Mouse (Mus musculus): ENCODE measurements around the gene Zranb3. TPM values are rescaled to one million over a fixed set of nuclear protein-coding genes. Genes with fewer than 3 reads are reported as not detected.
"Not testable (repeated sequence)": the region's sequence is repeated elsewhere in the genome, so short reads cannot be mapped to it uniquely, and the experiment has no call there.

Gene Zranb3
- total RNA-seq, 1 experiment from 2014 or later = 6.0 TPM

DNA sequence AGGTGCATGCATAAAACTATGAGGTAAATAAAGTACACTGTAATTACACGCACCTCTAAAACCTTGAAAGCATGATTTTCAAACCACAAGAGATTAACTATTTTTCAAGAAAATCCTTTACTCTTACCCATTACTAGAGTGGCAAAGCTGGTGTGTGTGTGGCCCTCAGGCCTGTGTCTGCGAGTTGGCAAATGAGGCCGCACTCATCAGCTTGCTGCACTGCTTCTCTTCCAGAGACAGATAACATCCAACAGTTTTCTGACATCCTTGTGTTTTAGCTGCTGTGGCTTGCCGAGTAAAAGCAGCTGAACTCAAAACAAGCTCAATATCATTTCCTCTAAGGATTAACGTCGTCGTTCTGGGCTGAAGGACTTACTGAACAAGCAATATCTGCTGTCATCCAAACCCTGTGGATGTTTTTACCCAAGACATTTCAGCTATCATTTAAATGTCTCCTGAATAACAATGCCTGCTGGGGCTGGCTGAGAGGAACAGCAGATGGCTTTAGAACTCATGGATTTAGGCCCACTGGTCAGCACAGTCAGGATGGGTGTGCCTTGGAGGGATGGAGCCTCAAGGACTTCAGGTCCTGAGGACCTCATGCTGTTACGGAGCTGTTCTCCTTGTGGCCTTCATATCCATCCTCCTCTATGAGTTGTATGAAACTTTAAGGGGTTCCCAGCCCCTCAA lies 42.0 kb downstream of the Zranb3 start:
- no peak for DNase-seq

- DNase-seq = no peak
These were observed 44.2 kb downstream of the Zranb3 start for GRCm38 (mm10) chr1:128058625-128059024.

DNA sequence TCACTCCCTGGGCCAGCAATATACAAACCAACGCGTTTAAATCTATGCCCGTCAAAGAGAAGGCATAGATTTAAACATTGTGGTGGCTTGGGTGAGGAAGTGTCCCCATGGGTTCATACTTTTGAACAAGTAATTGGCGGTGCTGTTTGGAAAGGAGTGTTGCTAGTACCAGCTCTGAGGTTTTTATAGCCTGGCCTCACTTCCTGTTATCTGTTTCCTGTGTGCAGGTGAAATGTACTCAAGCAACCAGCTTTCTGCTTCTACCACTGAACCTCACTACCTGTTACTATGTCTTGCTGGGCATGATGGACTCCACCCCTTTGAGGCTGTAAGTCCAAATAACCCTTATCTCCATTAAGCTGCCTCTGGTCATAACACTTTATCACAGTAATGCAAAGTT lies 45.6 kb downstream of the Zranb3 start:
- DNase-seq = no peak

GRCm38 (mm10) chr1:128046920-128047319 lies 55.9 kb downstream of the Zranb3 start:
- DNase-seq = no peak

DNA sequence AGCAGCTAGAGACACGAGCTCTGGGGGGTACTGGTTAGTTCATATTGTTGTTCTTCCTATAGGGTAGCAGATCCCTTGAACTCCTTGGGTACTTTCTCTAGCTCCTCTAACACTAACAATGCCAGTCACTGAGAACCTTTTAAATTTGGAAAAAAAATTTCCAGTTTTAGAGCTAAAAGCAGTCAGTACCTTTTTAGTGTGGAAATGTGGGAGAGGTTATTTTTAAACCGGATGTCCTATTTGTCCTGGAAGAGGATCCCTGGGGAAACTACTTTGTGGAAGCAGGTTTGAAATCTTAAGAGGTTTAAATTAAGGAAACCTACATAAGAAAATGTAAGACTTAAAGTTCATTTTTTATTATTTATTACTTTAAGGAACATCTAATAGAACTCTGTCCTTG lies 56.4 kb downstream of the Zranb3 start:
- DNase-seq = no peak

DNA sequence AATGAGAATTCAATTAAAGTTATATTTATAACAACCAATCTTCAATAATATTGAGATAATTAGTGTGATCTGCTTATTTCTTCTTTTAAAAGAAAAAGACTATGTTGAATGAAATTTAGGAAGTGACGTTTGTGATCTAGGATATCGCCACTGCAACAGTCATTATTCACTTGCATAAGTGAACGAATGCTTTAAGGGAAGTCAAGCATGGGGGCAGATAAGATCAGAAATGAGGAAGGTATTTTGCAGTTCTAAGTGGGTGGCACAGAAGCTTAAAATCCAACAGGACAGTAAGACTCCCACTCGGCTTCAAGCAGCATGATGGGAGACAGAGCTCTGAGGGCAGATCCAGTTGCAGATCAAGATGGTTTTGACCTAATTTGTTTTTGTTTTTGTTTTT lies 58.7 kb downstream of the Zranb3 start:
- no peak for DNase-seq

GRCm38 (mm10) chr1:128036296-128036695 lies 66.6 kb downstream of the Zranb3 start:
- DNase-seq = peak; percentile 37

DNA sequence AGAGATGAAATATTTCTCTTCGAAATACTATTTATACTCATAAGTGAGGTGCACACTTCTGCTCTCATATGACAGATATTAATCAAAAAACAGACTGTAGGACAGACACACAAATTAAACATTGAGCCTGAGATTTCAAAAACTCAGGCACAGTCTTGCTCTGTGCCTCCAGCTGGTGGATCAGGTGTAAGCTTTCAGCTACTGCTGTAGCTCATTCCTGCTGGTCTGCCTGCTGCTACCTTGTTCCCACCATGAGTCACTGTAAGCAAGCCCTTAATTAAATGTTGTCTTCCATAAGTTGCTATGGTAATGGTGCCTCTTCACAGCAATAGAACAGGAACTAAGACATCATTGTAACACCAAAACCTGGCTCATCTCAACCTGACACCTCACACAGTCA lies 70.7 kb downstream of the Zranb3 start:
- no peak for DNase-seq

GRCm38 (mm10) chr1:128031524-128031923 lies 71.3 kb downstream of the Zranb3 start:
- DNase-seq = no peak

DNA sequence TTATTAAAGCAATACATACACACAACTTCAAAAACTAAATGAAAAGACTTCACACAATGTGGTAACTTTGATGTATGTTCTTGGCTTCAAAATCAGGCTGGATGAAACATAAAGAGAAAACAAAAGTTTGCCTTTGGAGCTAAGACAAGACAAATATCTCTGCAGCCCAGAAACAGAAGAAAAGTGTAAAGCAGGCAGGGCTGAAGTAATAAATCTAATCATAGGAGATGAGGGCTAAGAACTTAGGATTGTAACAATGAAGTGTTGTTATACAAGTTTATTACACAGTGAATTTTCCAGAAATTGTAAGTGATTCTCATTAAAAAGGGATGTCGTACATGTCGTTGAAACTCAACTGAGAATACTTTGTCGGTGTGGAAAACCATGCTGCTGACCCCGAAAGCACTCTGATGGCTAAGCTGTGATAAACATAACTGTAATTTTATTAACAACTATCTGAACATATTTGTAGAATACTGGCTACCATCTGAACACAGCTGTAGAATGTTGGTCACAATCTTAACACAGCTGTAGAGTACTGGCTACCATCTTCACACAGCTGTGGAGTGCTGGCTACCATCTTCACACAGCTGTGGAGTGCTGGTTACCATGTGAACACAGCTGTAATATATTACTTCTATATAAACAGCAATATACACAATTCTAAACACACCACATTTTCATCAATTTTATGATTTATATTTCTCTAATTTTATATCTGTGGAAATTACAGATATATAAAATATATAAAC lies 78.3 kb downstream of the Zranb3 start:
- no peak for DNase-seq

- DNase-seq = no peak
These were observed 82.7 kb downstream of the Zranb3 start for GRCm38 (mm10) chr1:128020001-128020770.

GRCm38 (mm10) chr1:128016035-128016492 lies 86.8 kb downstream of the Zranb3 start:
- DNase-seq = no peak

DNA sequence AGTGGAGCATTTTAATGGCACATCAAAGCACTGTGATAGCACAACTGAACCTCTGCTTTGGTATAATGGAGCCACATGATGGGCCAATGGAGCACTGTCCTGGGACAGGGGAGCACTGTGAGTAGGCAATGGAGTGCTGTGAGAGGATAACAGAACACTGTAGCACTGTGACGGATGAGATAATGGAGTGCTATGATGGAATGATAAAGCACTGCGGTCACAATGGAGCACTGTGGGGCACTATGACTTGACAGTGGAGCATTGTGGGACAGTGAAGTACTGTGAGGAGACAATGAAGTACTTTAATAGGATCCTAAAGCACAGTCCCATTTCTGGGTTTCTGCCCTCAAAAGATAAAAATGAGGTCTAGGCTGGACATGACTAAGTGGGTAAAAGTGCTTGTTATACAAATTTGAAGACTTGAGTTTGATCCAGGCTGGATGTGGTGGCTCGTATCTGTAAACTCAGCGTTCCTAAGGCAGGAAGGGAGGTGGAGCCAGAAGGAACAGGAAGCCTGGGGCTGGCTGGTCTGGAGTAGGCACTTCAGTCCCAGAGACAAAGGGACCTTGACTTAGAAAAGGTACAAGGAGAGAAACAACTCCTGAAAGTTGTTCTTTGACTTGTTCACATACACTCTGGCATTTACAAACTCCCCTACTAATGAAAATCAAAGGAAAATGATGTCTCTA lies 89.0 kb downstream of the Zranb3 start:
- DNase-seq = no peak

DNA sequence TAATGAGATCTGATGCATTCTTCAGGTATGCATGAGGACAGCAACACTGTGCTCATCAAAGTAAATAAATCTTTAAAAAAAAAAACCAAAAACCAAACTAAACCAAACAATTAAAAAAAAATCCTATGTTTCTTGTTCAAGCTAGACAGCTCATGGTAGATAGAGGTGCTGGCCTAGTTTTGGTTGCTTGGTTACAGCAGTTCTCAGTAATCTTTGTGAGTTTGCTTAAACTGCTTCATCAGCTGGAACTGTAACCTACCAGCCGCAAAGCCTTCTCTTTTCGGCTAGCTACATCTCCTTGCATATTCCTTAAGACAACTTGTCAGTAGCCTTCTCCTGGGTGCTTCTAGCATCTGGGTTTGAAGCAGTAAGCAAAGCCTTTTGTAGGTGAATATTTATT lies 93.1 kb downstream of the Zranb3 start:
- no peak for DNase-seq

GRCm38 (mm10) chr1:128006042-128006600 lies 96.7 kb downstream of the Zranb3 start:
- DNase-seq = not testable (repeated sequence)

DNA sequence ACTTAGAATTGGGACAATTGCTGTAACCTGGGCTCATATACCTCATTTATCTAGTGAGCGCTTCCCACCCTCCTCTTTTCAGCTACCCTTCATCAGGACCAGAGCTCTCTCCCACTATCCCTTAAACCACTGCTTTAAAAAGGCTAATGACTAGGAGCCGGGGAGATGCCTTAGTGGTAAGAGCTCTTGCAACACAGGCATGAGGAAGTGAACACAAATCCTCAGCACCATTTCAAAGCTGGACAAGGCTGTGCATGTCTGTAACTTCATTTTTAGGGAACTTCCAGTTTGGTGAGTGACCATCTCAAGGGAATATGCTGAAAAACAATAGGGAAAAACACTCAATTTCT lies 98.5 kb downstream of the Zranb3 start:
- DNase-seq = no peak

GRCm38 (mm10) chr1:128003712-128004370 lies 99.0 kb downstream of the Zranb3 start:
- DNase-seq = no peak

DNA sequence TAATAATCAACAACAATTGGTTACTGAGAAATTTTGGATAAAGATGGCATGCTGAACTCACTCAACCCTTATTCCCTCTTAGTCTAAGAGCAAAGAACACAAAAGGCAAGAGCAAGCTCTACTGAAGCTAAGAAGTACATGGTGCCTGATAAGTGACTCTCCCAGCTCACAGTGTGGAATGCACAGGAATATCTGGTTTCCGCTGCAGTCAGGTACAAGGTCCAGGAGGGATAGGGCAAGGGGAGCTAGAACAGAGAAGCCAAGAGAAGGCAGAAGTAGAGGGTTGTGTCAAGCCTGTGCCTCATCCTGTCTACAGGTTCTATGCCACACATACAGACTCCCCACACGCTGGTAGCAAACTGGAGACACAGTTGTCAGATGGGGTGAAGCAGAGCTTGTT lies 100.7 kb downstream of the Zranb3 start:
- DNase-seq = no peak

GRCm38 (mm10) chr1:128000931-128001330 lies 101.9 kb downstream of the Zranb3 start:
- DNase-seq = not testable (repeated sequence)

DNA sequence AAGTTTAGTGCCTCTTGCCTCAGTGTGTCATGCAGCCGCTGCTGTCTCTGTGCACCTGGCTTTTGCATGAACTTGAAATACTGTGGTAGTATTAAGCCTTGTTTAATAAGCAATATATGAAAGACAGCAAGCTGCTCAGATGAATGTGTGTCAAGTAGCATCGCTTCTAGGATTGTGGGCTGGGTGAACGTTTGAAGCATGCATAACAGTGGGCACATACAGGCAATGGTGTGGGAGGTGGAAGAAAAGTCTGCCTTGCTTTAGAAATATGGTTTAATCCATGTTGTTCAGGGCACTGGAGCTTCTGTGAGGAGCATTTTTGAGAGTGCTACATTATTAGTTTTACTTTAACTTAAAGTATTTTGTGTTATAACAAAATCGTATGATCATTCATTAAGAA lies 109.0 kb downstream of the Zranb3 start:
- no peak for DNase-seq

DNA sequence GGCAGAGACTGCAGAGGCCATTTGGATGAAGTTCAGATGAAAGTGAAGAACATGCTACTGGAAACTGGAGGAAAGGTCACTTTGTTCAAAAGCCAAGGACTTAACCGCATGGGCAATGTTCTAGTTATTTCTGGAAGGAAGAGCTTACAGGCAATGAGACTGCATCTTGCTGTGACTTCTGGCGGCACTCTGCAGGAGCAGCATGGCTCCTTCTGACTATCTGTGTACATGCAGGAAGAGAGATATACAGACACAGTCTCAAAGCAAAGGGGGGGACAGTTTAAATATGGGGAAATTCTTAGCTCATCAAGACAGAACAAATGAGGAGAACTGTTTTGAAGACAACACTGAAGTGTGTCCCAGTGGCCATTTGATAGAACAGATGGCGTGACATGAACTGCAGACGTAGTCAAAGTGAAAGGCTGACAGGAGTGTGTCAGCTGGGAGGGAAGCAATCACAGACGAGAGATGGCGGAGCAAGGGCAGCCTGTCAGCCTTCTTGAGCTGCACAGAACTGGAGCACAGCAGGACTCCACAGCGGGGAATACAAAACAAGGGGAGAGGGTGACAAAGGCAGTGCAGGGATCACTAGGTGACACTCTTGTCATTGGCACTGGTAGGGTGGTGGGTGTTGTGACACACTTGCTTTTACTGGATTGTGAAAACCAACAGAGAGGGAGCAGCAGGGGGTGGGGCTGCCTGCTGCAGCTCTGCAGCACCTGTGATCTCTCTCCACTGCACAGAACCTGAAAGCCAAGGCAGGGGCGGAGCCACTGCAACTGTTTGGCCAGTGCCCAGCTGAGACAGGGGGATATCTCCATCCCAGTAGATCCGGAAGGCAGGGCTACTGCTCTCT lies 112.7 kb downstream of the Zranb3 start:
- DNase-seq = peak; percentile 58

All from adrenal gland, postnatal 14 days (tissue).